Mouse (Mus musculus) embryonic fibroblast, embryonic 13.5 days (primary cell): ENCODE data around the gene Mtor. TPM values are rescaled to one million over a fixed set of nuclear protein-coding genes. Genes with fewer than 3 reads are reported as not detected.
A peak's percentile ranks its signal among the peaks of the same experiment; 100 is the strongest.

ENCODE experiments used
- H3K27ac ChIP-seq: 2 replicates; pipeline ENCODE4 v1.5.1; 2012; ENCODE audit warnings: low read length, control low read depth, inconsistent platforms; ENCODE audit not compliant: insufficient read depth
- H3K4me1 ChIP-seq: 2 replicates; pipeline ENCODE4 v1.6.1; 2011; ENCODE audit warnings: low read length; ENCODE audit not compliant: control insufficient read depth, insufficient read depth
- H3K4me3 ChIP-seq: 2 replicates; pipeline ENCODE4 v1.5.1; 2011; ENCODE audit warnings: mild to moderate bottlenecking, control low read depth, low read length; ENCODE audit not compliant: insufficient read depth
- CTCF ChIP-seq: IDR thresholded peaks from 2 replicates; pipeline ENCODE4 v1.5.1; 2011; ENCODE audit warnings: mild to moderate bottlenecking, control low read depth, low read length, moderate library complexity, borderline replicate concordance; ENCODE audit not compliant: insufficient read depth
- POLR2A ChIP-seq: IDR thresholded peaks from 2 replicates; pipeline ENCODE4 v1.6.1; 2011; ENCODE audit warnings: low read depth, mild to moderate bottlenecking, control low read depth, low read length, moderate library complexity
- polyA plus RNA-seq: library from polyadenylated mRNA; stranded (reverse); fragments of >200 nt; gene quantifications from 2 replicates; pipeline ENCODE4 v1.2.4, GENCODE M21; 2011; ENCODE audit warnings: low read depth; ENCODE audit not compliant: missing spikeins, insufficient read length

The Mtor gene
- polyA plus RNA-seq, 1 experiment = 17.7 TPM

GRCm38 (mm10) chr4:148558297-148559000 is 110.0 kb downstream of the Mtor start, which contains the start of gene Exosc10:
Gene Exosc10 (plus strand): TSS chr4:148558429.
- H3K27ac ChIP-seq = peak within 1 kb of the TSS; percentile 77
- no peaks in the 10 kb centered on the region for H3K4me1 ChIP-seq
- peak within 1 kb of the TSS; percentile 67 for H3K4me3 ChIP-seq
- TF ChIP-seq POLR2A (peak; percentile 79), CTCF (no peak)

GRCm38 (mm10) chr4:148562676-148563075 is 114.3 kb downstream of the Mtor start:
- H3K4me1 ChIP-seq = no peaks in the 10 kb centered on the region
- no peak overlapping the region for H3K27ac ChIP-seq
- TF ChIP-seq CTCF = no peak
- no peak for TF ChIP-seq POLR2A
- no peak overlapping the region for H3K4me3 ChIP-seq

- Histone ChIP-seq H3K4me3 (no peak overlapping the region), H3K27ac (no peak overlapping the region), H3K4me1 (no peaks in the 10 kb centered on the region)
- TF ChIP-seq POLR2A (no peak), CTCF (no peak)
Observed at GRCm38 (mm10) chr4:148563595-148563994, 115.2 kb downstream of the Mtor start.

DNA sequence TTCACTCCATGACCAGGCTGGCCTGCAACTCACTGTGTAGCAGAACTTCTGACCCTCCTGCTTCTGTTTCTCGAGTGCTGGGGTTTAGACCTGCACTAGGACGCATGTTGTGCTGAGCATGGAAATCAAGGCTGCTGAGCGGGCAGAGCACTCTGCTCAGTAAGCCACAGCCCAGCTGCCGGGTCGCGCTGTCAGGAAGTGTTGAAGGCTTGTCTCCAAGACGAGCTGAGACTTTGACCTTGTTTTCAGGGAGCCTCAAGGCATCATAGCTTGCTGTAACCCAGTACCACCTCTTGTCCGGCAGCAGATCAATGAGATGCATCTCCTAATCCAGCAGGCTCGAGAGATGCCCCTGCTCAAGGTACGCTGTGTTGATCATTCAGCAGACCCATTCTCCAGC is 121.7 kb downstream of the Mtor start:
- no peaks in the 10 kb centered on the region for H3K4me1 ChIP-seq
- TF ChIP-seq CTCF (no peak), POLR2A (no peak)
- no peak overlapping the region for H3K4me3 ChIP-seq
- H3K27ac ChIP-seq = no peak overlapping the region

DNA sequence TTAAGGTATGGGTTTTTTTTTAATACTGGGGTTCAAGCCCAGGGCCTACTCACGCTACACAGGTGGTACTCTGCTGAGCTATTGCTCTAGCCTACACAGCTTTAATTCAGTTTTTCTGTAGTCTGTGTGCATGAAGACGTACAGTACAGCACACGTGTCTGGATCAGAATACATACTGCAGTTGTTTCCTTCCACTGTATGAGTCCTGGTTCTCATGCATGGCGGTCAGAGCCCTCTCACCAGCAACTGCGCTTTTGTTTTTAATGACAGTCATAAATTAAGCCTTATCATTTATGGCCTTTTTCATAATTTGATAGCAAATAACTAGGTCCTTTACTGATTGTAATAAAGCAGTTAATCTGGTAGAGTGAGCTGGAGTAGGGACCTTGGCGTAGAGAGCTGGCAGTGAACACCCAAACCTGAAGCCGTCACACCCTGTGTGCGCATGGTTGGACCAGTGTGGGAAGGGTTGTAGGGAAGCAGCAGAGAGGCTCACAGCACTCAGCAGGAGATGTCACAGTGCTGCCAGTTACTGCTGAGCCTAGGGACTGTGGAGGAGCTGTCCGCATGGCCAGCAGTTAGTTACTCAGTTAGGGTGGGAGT is 122.4 kb downstream of the Mtor start:
- no peaks in the 10 kb centered on the region for H3K4me1 ChIP-seq

DNA sequence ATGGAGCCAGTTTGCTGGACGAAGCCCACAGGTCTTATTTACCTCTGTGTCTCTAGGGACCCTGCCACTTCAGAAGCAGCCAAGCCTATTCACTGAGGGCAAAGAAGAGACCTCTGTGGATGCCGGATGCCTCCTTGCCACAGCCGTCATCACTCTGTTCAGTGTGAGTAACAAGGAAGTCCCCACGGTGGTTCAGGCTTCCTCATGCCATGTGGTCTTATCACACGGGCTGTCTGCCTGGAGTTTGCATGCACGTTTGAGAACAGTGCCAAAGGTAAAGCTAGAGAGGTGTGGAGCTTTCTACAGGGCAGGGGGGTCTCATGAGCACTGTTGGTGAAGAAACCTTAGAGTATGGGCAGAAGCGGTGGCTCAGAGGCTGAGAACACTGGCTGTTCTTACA is 124.8 kb downstream of the Mtor start:
- Histone ChIP-seq H3K4me1 (no peaks in the 10 kb centered on the region), H3K27ac (no peak overlapping the region), H3K4me3 (no peak overlapping the region)
- no peak for TF ChIP-seq CTCF
- no peak for TF ChIP-seq POLR2A

More for the DNA sequence above, 122.4 kb downstream of the Mtor start:
- no peak overlapping the region for H3K4me3 ChIP-seq
- no peak overlapping the region for H3K27ac ChIP-seq
- TF ChIP-seq POLR2A = no peak
- no peak for TF ChIP-seq CTCF

GRCm38 (mm10) chr4:148580765-148581164 is 132.4 kb downstream of the Mtor start:
- H3K27ac ChIP-seq = no peak overlapping the region
- no peak overlapping the region for H3K4me3 ChIP-seq
- no peaks in the 10 kb centered on the region for H3K4me1 ChIP-seq
- TF ChIP-seq POLR2A = no peak
- no peak for TF ChIP-seq CTCF

- no peak overlapping the region for H3K27ac ChIP-seq
- no peak overlapping the region for H3K4me3 ChIP-seq
- no peaks in the 10 kb centered on the region for H3K4me1 ChIP-seq
- TF ChIP-seq CTCF = no peak
- no peak for TF ChIP-seq POLR2A
Observed at GRCm38 (mm10) chr4:148581422-148581821, 133.0 kb downstream of the Mtor start.

DNA sequence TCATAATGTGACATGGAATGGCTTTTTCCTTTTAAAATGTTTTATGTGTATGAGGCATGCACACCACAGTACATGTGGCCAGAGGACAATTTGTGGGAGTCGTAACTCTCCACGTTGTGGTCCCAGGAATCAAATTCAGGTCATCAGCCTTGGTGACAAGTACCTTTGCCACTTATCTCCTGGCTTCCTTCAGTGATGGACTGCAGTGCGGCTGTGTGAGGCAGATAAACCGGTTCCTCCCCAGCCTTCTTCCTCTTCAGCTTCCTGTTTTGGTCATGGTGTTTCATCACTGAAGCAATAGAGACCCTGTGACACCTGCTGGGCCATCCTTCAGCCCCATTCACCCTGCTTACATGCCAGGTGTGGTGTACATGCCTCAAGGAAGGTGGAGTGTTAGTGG is 134.8 kb downstream of the Mtor start:
- no peak overlapping the region for H3K27ac ChIP-seq
- no peak overlapping the region for H3K4me3 ChIP-seq
- no peaks in the 10 kb centered on the region for H3K4me1 ChIP-seq
- TF ChIP-seq CTCF = no peak

DNA sequence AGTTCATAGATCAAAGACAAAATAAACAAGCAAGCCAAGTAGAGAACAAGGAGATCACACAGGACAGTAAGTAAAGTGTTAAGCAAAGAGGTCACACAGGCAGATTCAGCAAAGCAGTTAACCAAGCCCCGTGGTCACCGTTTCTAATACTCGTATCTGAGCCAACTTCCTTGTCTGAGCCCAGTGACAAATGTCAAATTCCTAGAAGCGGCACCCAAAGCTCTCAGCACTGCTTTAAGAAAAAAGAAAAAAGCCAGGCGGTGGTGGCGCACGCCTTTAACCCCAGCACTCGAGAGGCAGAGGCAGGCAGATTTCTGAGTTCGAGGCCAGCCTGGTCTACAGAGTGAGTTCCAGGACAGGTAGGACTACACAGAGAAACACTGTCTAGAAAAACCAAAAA is 138.2 kb downstream of the Mtor start:
- TF ChIP-seq POLR2A (no peak), CTCF (no peak)
- H3K4me1 ChIP-seq = peaks cover 2% of the 10 kb centered on the region; the same call in 1 of the 2 replicates

More for the DNA sequence above, 138.2 kb downstream of the Mtor start:
- no peak overlapping the region for H3K4me3 ChIP-seq
- no peak overlapping the region for H3K27ac ChIP-seq
